8 mouse cellular contexts compared by ENCODE assay signal in genomic region chr12:71111331-71111730, GRCm38 (mm10). TPM values are rescaled to one million over a fixed set of nuclear protein-coding genes. Genes with fewer than 3 reads are reported as not detected.
DNase-seq lines count a peak whose midpoint lies in the region; ATAC-seq lines count a peak whose summit lies in the region.

Gene Tomm20l, plus strand, starts transcription at chr12:71111428.

- peak within 1 kb of the TSS; percentile 41 for H3K4me2 ChIP-seq in embryonic facial prominence, embryonic 15.5 days (replicated peaks)
- H3K4me2 ChIP-seq in hindbrain, embryonic 13.5 days: peak within 1 kb of the TSS; percentile 44
- peak within 1 kb of the TSS; percentile 42 for H3K4me2 ChIP-seq in limb, embryonic 15.5 days
- peak within 1 kb of the TSS; percentile 46 for H3K4me2 ChIP-seq in midbrain, embryonic 13.5 days (replicated peaks)

- H3K9ac ChIP-seq in embryonic facial prominence, embryonic 15.5 days: no peak within 1 kb of the TSS
- peak within 1 kb of the TSS; percentile 56; the same call in 1 of the 2 replicates for H3K9ac ChIP-seq in hindbrain, embryonic 13.5 days
- no peak within 1 kb of the TSS for H3K9ac ChIP-seq in limb, embryonic 15.5 days
- H3K9ac ChIP-seq in midbrain, embryonic 13.5 days (replicated peaks): no peak within 1 kb of the TSS; the same call in 1 of the 2 replicates

- no peaks in the 10 kb centered on the region for H3K36me3 ChIP-seq in embryonic facial prominence, embryonic 15.5 days
- no peaks in the 10 kb centered on the region for H3K36me3 ChIP-seq in hindbrain, embryonic 13.5 days
- H3K36me3 ChIP-seq in limb, embryonic 15.5 days: no peaks in the 10 kb centered on the region
- no peaks in the 10 kb centered on the region for H3K36me3 ChIP-seq in midbrain, embryonic 13.5 days

- ATAC-seq in embryonic facial prominence, embryonic 15.5 days (ENCODE audit: insufficient number of reproducible peaks, low FRiP score, low TSS enrichment, low read depth): no peak
- no peak for ATAC-seq in hindbrain, embryonic 13.5 days (ENCODE audit: low FRiP score)
- ATAC-seq in limb, embryonic 15.5 days (ENCODE audit: insufficient number of reproducible peaks, low FRiP score, low TSS enrichment, low read depth): no peak
- ATAC-seq in midbrain, embryonic 13.5 days: no peak

- H3K9me3 ChIP-seq in embryonic facial prominence, embryonic 15.5 days (replicated peaks): no peaks in the 10 kb centered on the region
- H3K9me3 ChIP-seq in hindbrain, embryonic 13.5 days: no peaks in the 10 kb centered on the region
- no peaks in the 10 kb centered on the region for H3K9me3 ChIP-seq in limb, embryonic 15.5 days
- H3K9me3 ChIP-seq in midbrain, embryonic 13.5 days: no peaks in the 10 kb centered on the region

- peak within 1 kb of the TSS; percentile 17 for H3K4me3 ChIP-seq in embryonic facial prominence, embryonic 15.5 days (replicated peaks)
- H3K4me3 ChIP-seq in hindbrain, embryonic 13.5 days: no peak within 1 kb of the TSS
- peak within 1 kb of the TSS; percentile 24 for H3K4me3 ChIP-seq in limb, embryonic 15.5 days
- H3K4me3 ChIP-seq in midbrain, embryonic 13.5 days (replicated peaks): peak within 1 kb of the TSS; percentile 20; the same call in 1 of the 2 replicates

- peak; percentile 36 to 42 for DNase-seq in B cell, adult 2 months
- peak; percentile 78 for DNase-seq in adrenal gland, postnatal 14 days
- DNase-seq in frontal cortex, adult 2 months (ENCODE audit: extremely low spot score in 1 of 2, low spot score in 1 of 2): no peak
- no peak for DNase-seq in spleen, postnatal 36 days (ENCODE audit: low spot score in 2 of 2)

- peaks cover 13% of the 10 kb centered on the region; the same call in 1 of the 2 replicates for H3K4me1 ChIP-seq in embryonic facial prominence, embryonic 15.5 days
- peaks cover 12% of the 10 kb centered on the region for H3K4me1 ChIP-seq in hindbrain, embryonic 13.5 days (replicated peaks)
- H3K4me1 ChIP-seq in limb, embryonic 15.5 days: peaks cover 9% of the 10 kb centered on the region
- peaks cover 10% of the 10 kb centered on the region; the same call in 1 of the 2 replicates for H3K4me1 ChIP-seq in midbrain, embryonic 13.5 days (replicated peaks)

- no peak within 1 kb of the TSS for H3K27ac ChIP-seq in embryonic facial prominence, embryonic 15.5 days (replicated peaks)
- no peak within 1 kb of the TSS for H3K27ac ChIP-seq in hindbrain, embryonic 13.5 days
- no peak within 1 kb of the TSS for H3K27ac ChIP-seq in limb, embryonic 15.5 days
- no peak within 1 kb of the TSS for H3K27ac ChIP-seq in midbrain, embryonic 13.5 days

- WGBS in embryonic facial prominence, embryonic 15.5 days: 6% methylated on average over 33 of the region's 33 CpGs
- WGBS in hindbrain, embryonic 13.5 days: 8% methylated on average over 33 of the region's 33 CpGs
- WGBS in limb, embryonic 15.5 days: 10% methylated on average over 32 of the region's 33 CpGs
- 9% methylated on average over 33 of the region's 33 CpGs for WGBS in midbrain, embryonic 13.5 days

- no peaks in the 10 kb centered on the region for H3K27me3 ChIP-seq in embryonic facial prominence, embryonic 15.5 days
- H3K27me3 ChIP-seq in hindbrain, embryonic 13.5 days: peaks cover 7% of the 10 kb centered on the region; the same call in 1 of the 2 replicates
- 0 out of 2 replicates have a peak, but pooled peaks cover 9% of the 10 kb centered on the region for H3K27me3 ChIP-seq in limb, embryonic 15.5 days
- H3K27me3 ChIP-seq in midbrain, embryonic 13.5 days: peaks cover 11% of the 10 kb centered on the region; the same call in 1 of the 2 replicates

RNA-seq across cellular contexts. Expression of gene Tomm20l, which starts in this region (rescaled TPM):
- 3.7 and 6.9 TPM in 2 replicates for total RNA-seq in adrenal gland, postnatal 14 days (2021)
- polyA plus RNA-seq in embryonic facial prominence, embryonic 15.5 days (2015; fragmentation: Nextera tagmentation; extraction: Ambion mirVana): 0.93 and 1.6 TPM in 2 replicates
- polyA plus RNA-seq in hindbrain, embryonic 13.5 days (2015; fragmentation: Nextera tagmentation; extraction: Ambion mirVana): not detected in 2 replicates
- not detected in 2 replicates for polyA plus RNA-seq in limb, embryonic 15.5 days (2015; fragmentation: Nextera tagmentation; extraction: Ambion mirVana)
- 0.32 TPM in 1 of 2 replicates, not detected in the other for polyA plus RNA-seq in midbrain, embryonic 13.5 days (2015; fragmentation: Nextera tagmentation; extraction: Ambion mirVana)
- polyA plus RNA-seq in frontal cortex, adult 2 months (2012; rRNA removed): not detected in 2 replicates

Comparison
In these comparisons a context has a peak if more than half of its experiments do, and no peak if none do; other contexts are left out.
1. DNase-seq: peak in B cell, adult 2 months (2 of 2) and adrenal gland, postnatal 14 days (single experiment); none in frontal cortex, adult 2 months (0 of 2) and spleen, postnatal 36 days (0 of 2).
2. Peak in every context shown above with its lines, with median percentiles within 50 percentile points of each other: H3K4me2 ChIP-seq.